ENCODE assay signal across 8 mouse cellular contexts in the genomic region with DNA sequence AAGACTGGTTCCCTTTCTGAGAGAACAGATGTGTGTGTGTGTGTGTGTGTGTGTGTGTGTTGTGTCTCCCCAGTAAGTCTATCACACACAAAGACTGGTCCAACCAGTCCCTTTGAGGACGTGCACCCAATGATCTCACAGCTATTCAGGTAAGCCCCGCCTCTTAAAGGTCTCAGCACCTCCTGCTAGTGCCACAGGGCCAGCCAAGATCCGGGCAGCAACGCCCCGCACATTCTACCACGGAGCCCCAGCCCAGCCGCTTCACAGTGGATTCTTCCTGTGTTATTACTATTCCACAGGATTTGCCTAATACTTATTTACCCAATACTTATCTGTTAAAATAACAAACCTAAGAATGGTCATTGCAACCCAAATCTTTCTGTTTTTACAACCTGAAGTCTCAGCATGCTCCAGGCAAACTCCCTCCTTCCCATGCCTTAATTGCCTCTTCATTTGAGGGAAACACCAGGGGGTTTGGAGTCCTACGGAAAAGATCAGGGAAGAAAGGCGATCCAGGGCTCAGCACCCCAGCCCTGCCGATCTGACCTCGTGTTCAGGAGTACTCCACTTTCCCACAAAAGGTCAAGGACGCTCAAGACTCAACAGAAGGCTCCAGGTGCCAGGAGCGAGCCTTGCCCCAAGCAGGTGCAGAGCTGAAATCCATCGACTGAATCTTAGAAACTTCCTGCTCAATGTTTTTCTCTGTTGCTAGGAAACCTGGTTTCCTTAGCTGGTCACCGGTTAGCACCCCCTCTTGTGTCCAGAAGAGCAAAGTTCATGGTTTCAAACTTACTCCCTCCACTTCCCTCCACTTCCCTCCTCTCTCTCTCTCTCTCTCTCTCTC. TPM values are rescaled to one million over a fixed set of nuclear protein-coding genes. Genes with fewer than 3 reads are reported as not detected.
DNase-seq lines count a peak whose midpoint lies in the region; ATAC-seq lines count a peak whose summit lies in the region.

No protein-coding gene starts in this region.

- no peaks in the 10 kb centered on the region for H3K36me3 ChIP-seq in forebrain, embryonic 15.5 days
- H3K36me3 ChIP-seq in hindbrain, embryonic 10.5 days: no peaks in the 10 kb centered on the region
- H3K36me3 ChIP-seq in limb, embryonic 12.5 days: no peaks in the 10 kb centered on the region
- H3K36me3 ChIP-seq in midbrain, embryonic 12.5 days: no peaks in the 10 kb centered on the region

- DNase-seq in adrenal gland, postnatal 25 days: peak; percentile 52
- DNase-seq in hindbrain, embryonic 10.5 days (ENCODE audit: low spot score): peak; percentile 61
- DNase-seq in thymus, adult 18-20 months: peak; percentile 42 to 61
- DNase-seq in left cerebral cortex, postnatal 4 days: no peak

- H3K4me3 ChIP-seq in forebrain, embryonic 15.5 days: peak overlapping the region; percentile 11
- H3K4me3 ChIP-seq in hindbrain, embryonic 10.5 days: peak overlapping the region; percentile 44
- H3K4me3 ChIP-seq in limb, embryonic 12.5 days (replicated peaks): 0 out of 2 replicates have a peak overlapping the region, but pooled peaks have one; percentile 15
- peak overlapping the region; percentile 21 for H3K4me3 ChIP-seq in midbrain, embryonic 12.5 days

- peak overlapping the region; percentile 41 for H3K4me2 ChIP-seq in forebrain, embryonic 15.5 days (replicated peaks)
- H3K4me2 ChIP-seq in limb, embryonic 12.5 days: peak overlapping the region; percentile 52
- H3K4me2 ChIP-seq in midbrain, embryonic 12.5 days (replicated peaks): peak overlapping the region; percentile 49

- H3K4me1 ChIP-seq in forebrain, embryonic 15.5 days: peaks cover 6% of the 10 kb centered on the region
- peaks cover 22% of the 10 kb centered on the region for H3K4me1 ChIP-seq in hindbrain, embryonic 10.5 days (replicated peaks)
- H3K4me1 ChIP-seq in limb, embryonic 12.5 days (replicated peaks): peaks cover 24% of the 10 kb centered on the region
- peaks cover 18% of the 10 kb centered on the region for H3K4me1 ChIP-seq in midbrain, embryonic 12.5 days

- no peaks in the 10 kb centered on the region for H3K27me3 ChIP-seq in forebrain, embryonic 15.5 days
- peaks cover 3% of the 10 kb centered on the region; the same call in 1 of the 2 replicates for H3K27me3 ChIP-seq in hindbrain, embryonic 10.5 days (ENCODE audit: insufficient read depth, poor library complexity, severe bottlenecking)
- H3K27me3 ChIP-seq in limb, embryonic 12.5 days: no peaks in the 10 kb centered on the region
- H3K27me3 ChIP-seq in midbrain, embryonic 12.5 days: no peaks in the 10 kb centered on the region

- no peak overlapping the region for H3K27ac ChIP-seq in forebrain, embryonic 15.5 days (replicated peaks)
- H3K27ac ChIP-seq in hindbrain, embryonic 10.5 days: peak overlapping the region; percentile 79
- H3K27ac ChIP-seq in limb, embryonic 12.5 days: peak overlapping the region; percentile 72; the same call in 1 of the 2 replicates
- no peak overlapping the region for H3K27ac ChIP-seq in midbrain, embryonic 12.5 days (replicated peaks)

- H3K9ac ChIP-seq in forebrain, embryonic 15.5 days (replicated peaks): 0 out of 2 replicates have a peak overlapping the region, but pooled peaks have one; percentile 22
- no peak overlapping the region for H3K9ac ChIP-seq in limb, embryonic 12.5 days (replicated peaks)
- H3K9ac ChIP-seq in midbrain, embryonic 12.5 days (replicated peaks): 0 out of 2 replicates have a peak overlapping the region, but pooled peaks have one; percentile 37

- no peaks in the 10 kb centered on the region for H3K9me3 ChIP-seq in forebrain, embryonic 15.5 days
- H3K9me3 ChIP-seq in hindbrain, embryonic 10.5 days: no peaks in the 10 kb centered on the region
- no peaks in the 10 kb centered on the region for H3K9me3 ChIP-seq in limb, embryonic 12.5 days
- H3K9me3 ChIP-seq in midbrain, embryonic 12.5 days: no peaks in the 10 kb centered on the region

- 2% methylated on average over 15 of the region's 15 CpGs for WGBS in forebrain, embryonic 15.5 days
- WGBS in hindbrain, embryonic 10.5 days: under 1% methylated on average over 15 of the region's 15 CpGs
- 1% methylated on average over 15 of the region's 15 CpGs for WGBS in limb, embryonic 12.5 days
- under 1% methylated on average over 15 of the region's 15 CpGs for WGBS in midbrain, embryonic 12.5 days

- intact Hi-C loops in left cerebral cortex, postnatal 4 days (cut with DNase I): no loop called here

- peak; percentile 88 for ATAC-seq in CD4-positive, CD25-positive, alpha-beta regulatory T cell, adult 4 months
- peak; percentile 86 for ATAC-seq in forebrain, embryonic 15.5 days (replicated peaks)
- peak; percentile 67 for ATAC-seq in limb, embryonic 12.5 days (ENCODE audit: insufficient number of reproducible peaks, insufficient read depth, low FRiP score, low TSS enrichment, low read depth)
- peak; percentile 90 for ATAC-seq in midbrain, embryonic 12.5 days (ENCODE audit: low FRiP score, low read depth)

RNA-seq across cellular contexts. Expression of a gene that starts 41.5 kb away (rescaled TPM):
- 10 to 100 TPM; 46.4 to 51.6 TPM for polyA plus RNA-seq in CD4-positive, CD25-positive, alpha-beta regulatory T cell, adult 4 months (2017; shearing (Covaris generic))
- total RNA-seq in adrenal gland, postnatal 25 days (2021): 115 and 155 TPM in 2 replicates
- 155 and 161 TPM in 2 replicates for polyA plus RNA-seq in forebrain, embryonic 15.5 days (2015; fragmentation: Nextera tagmentation; extraction: Ambion mirVana)
- polyA plus RNA-seq in hindbrain, embryonic 10.5 days (2016; fragmentation: Nextera tagmentation; extraction: Ambion mirVana): 116 and 135 TPM in 2 replicates
- polyA plus RNA-seq in limb, embryonic 12.5 days (2016; fragmentation: Nextera tagmentation; extraction: Ambion mirVana): 134 and 135 TPM in 2 replicates
- 157 and 168 TPM in 2 replicates for polyA plus RNA-seq in midbrain, embryonic 12.5 days (2016; fragmentation: Nextera tagmentation; extraction: Ambion mirVana)
- 100 to 1,000 TPM; 180 to 191 TPM for total RNA-seq in left cerebral cortex, postnatal 4 days (2021)

RNA-seq across cellular contexts. Expression of a gene that starts 44.3 kb away (rescaled TPM):
- not detected for polyA plus RNA-seq in CD4-positive, CD25-positive, alpha-beta regulatory T cell, adult 4 months (2017; shearing (Covaris generic))
- total RNA-seq in adrenal gland, postnatal 25 days (2021): not detected in 2 replicates
- polyA plus RNA-seq in forebrain, embryonic 15.5 days (2015; fragmentation: Nextera tagmentation; extraction: Ambion mirVana): 0.40 and 0.75 TPM in 2 replicates
- polyA plus RNA-seq in hindbrain, embryonic 10.5 days (2016; fragmentation: Nextera tagmentation; extraction: Ambion mirVana): 2.2 and 3.2 TPM in 2 replicates
- 1.7 and 1.9 TPM in 2 replicates for polyA plus RNA-seq in limb, embryonic 12.5 days (2016; fragmentation: Nextera tagmentation; extraction: Ambion mirVana)
- 1.3 and 1.9 TPM in 2 replicates for polyA plus RNA-seq in midbrain, embryonic 12.5 days (2016; fragmentation: Nextera tagmentation; extraction: Ambion mirVana)
- 1 to 10 TPM in 1 of 2 experiments, under 1 TPM in 1; 0.60 to 1.2 TPM for total RNA-seq in left cerebral cortex, postnatal 4 days (2021)

RNA-seq across cellular contexts. Expression of a gene that starts 56.4 kb away (rescaled TPM):
- 1 to 10 TPM; 3.7 to 4.5 TPM for polyA plus RNA-seq in CD4-positive, CD25-positive, alpha-beta regulatory T cell, adult 4 months (2017; shearing (Covaris generic))
- 11.2 and 14.1 TPM in 2 replicates for total RNA-seq in adrenal gland, postnatal 25 days (2021)
- 17.1 and 19.5 TPM in 2 replicates for polyA plus RNA-seq in forebrain, embryonic 15.5 days (2015; fragmentation: Nextera tagmentation; extraction: Ambion mirVana)
- polyA plus RNA-seq in hindbrain, embryonic 10.5 days (2016; fragmentation: Nextera tagmentation; extraction: Ambion mirVana): 51.1 and 53.9 TPM in 2 replicates
- polyA plus RNA-seq in limb, embryonic 12.5 days (2016; fragmentation: Nextera tagmentation; extraction: Ambion mirVana): 66.9 and 71.8 TPM in 2 replicates
- 37.1 and 40.0 TPM in 2 replicates for polyA plus RNA-seq in midbrain, embryonic 12.5 days (2016; fragmentation: Nextera tagmentation; extraction: Ambion mirVana)
- 1 to 10 TPM; 8.3 to 8.5 TPM for total RNA-seq in left cerebral cortex, postnatal 4 days (2021)

Comparison
In these comparisons a context has a peak if more than half of its experiments do, and no peak if none do; other contexts are left out.
1. H3K27ac ChIP-seq: peak in hindbrain, embryonic 10.5 days (single experiment) and limb, embryonic 12.5 days (single experiment); none in forebrain, embryonic 15.5 days (single experiment) and midbrain, embryonic 12.5 days (single experiment).
2. Peak in every context shown above with its lines, with median percentiles within 50 percentile points of each other: ATAC-seq, H3K4me2 ChIP-seq and H3K4me3 ChIP-seq.